21 mouse cellular contexts compared by ENCODE assay signal in genomic region chr6:145235367-145235766, GRCm38 (mm10).
"Had no signal": no experiment of that assay in that cellular context is flagged by ENCODE, and none has a peak within 500 bp of the region (broad histone marks: within the 10 kb centered on the region; RNA-seq: fewer than 3 reads in every experiment).

No protein-coding gene starts in this region.

- H3K27ac ChIP-seq: kidney, embryonic 15.5 days; left cerebral cortex, adult 2 months; limb, embryonic 12.5 days; limb, embryonic 15.5 days; liver, embryonic 14.5 days; stomach, embryonic 15.5 days had no signal

- DNase-seq: kidney, adult 11 months; kidney, adult 8-10 months; kidney, postnatal 10 days; kidney, postnatal 36 days; layer of hippocampus, postnatal 36 days; liver, postnatal 0 days; lung, embryonic 14.5 days; lung, postnatal 36 days; midbrain, embryonic 14.5 days; retina, postnatal 1 day; right cerebral cortex, postnatal 25 days; spleen, adult 18-20 months; thymus, postnatal 25 days had no signal

- H3K4me1 ChIP-seq: kidney, embryonic 15.5 days; limb, embryonic 12.5 days; limb, embryonic 15.5 days; stomach, embryonic 15.5 days had no signal

- ATAC-seq: liver, postnatal 0 days; lung, postnatal 0 days had no signal

- H3K27me3 ChIP-seq: kidney, embryonic 15.5 days; limb, embryonic 12.5 days; limb, embryonic 15.5 days; megakaryocyte, embryonic 14.5 days; stomach, embryonic 15.5 days had no signal

- H3K4me3 ChIP-seq: kidney, embryonic 15.5 days; left cerebral cortex, adult 2 months; limb, embryonic 12.5 days; limb, embryonic 15.5 days; megakaryocyte, embryonic 14.5 days; stomach, embryonic 15.5 days had no signal
